Mouse (Mus musculus): ENCODE results near the gene Rpap1.
"Not testable (repeated sequence)": the region's sequence is repeated elsewhere in the genome, so short reads cannot be mapped to it uniquely, and the experiment has no call there.

The Rpap1 gene

GRCm38 (mm10) chr2:119741581-119742411 is 45.5 kb downstream of the Rpap1 start, which contains the start of gene Itpka:
TSS of gene Itpka (plus strand) at chr2:119742337.
- DNase-seq (ENCODE audit: low spot score): peak; percentile 58

- no peak for DNase-seq (ENCODE audit: low spot score)
Observed at GRCm38 (mm10) chr2:119740567-119740966, 46.8 kb downstream of the Rpap1 start.

GRCm38 (mm10) chr2:119737124-119737523 is 50.2 kb downstream of the Rpap1 start:
- DNase-seq (ENCODE audit: low spot score): no peak

GRCm38 (mm10) chr2:119730735-119731134 is 56.6 kb downstream of the Rpap1 start:
- no peak for DNase-seq (ENCODE audit: low spot score)

GRCm38 (mm10) chr2:119727762-119728416 is 59.4 kb downstream of the Rpap1 start:
- no peak for DNase-seq (ENCODE audit: low spot score)

GRCm38 (mm10) chr2:119721070-119721469 is 66.3 kb downstream of the Rpap1 start:
- DNase-seq (ENCODE audit: low spot score): no peak

- not testable (repeated sequence) for DNase-seq (ENCODE audit: low spot score)
Observed at GRCm38 (mm10) chr2:119715868-119716267, 71.5 kb downstream of the Rpap1 start.

Measured in T-cell, adult 2 months (primary cell).